Mouse (Mus musculus): ENCODE results near the gene Pde4a.
"Not testable (repeated sequence)": the region's sequence is repeated elsewhere in the genome, so short reads cannot be mapped to it uniquely, and the experiment has no call there.

Pde4a gene

GRCm38 (mm10) chr9:21220490-21221382 is 55.2 kb downstream of the Pde4a start:
- DNase-seq (ENCODE audit: low spot score), result peak; percentile 90

DNA sequence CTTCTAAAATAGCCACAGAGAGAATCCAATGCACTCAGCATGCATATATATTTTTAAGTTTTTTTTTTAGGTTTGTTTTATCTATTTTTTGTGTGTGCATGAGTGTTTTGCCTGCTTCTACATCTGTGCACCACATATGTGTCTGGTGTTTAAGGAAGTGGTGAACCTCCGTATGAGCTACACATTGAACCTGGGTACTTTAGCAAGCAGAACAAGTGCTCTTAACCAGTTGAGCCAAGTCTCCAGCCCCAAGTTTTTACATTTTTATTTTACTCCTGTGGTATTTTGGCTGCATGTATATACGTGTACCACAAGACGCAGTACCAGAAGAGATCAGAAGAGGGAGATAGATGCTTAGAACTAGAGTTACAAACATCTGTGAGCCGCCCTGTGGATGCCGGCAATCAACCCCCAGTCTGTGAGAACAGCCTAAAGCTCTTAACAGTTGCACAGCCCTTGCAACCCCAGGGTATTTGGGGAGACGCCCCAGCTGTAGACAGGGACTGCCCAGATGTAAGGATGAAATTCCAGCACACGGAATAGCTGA is 55.9 kb downstream of the Pde4a start:
- DNase-seq (ENCODE audit: low spot score), result no peak

GRCm38 (mm10) chr9:21223490-21223889 is 58.0 kb downstream of the Pde4a start:
- DNase-seq (ENCODE audit: low spot score), result not testable (repeated sequence)

DNA sequence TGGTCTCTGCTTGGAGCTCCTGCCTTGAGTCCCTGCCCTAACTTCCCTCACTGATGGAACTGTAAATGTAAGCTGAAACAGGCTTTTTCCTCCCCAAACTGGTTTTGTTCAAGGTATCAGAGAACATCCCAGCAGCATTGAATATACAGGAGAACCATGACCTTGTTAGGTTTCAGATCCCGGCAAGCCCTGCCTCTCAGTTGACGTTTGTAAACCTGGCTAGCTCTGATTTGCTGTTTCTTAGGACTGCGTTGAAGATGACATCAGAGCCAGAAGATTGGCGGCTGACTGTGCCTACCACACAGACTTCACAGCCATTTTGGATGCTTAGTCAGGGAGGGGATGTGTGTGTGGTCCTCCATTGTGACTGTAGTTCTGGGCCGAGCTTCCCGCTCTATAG is 58.4 kb downstream of the Pde4a start:
- no peak for DNase-seq (ENCODE audit: low spot score)

DNA sequence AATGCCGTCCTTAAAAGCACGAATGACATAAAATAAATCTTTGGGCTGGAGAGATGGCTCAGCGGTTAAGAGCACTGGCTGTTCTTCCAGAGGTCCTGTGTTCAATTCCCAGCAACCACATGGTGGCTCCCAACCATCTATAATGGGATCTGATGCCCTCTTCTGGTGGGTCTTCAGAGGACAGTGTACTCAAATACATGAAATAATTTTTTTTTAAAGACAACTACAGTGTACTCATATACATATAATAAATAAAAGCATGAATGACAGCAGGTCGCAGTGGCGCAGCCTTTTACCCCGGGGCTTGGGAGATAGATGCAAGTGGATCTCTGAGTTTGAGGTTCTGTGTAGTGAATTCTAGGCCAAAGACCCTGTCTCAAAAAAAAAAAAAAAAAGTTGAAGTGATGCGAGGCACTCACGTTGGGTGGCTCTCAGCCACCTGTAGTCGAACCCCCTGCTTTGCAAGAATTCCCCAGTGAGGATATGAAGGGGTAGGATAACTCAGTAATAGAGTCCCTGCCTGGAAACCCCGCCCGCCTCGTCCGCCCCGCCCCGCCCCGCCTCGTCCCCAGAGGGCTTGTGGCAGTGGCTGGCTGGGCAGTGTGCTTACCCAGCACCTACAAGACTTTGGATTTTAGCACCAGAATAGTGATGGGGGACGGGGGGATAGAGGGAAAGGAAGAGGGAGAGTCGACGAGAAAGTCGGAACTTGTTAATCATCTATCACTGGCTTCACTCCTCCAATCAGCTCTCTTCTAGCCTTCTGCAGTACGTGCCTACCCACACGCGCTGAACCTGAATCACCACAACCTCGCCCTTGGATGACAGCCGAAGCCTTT is 59.3 kb downstream of the Pde4a start:
- DNase-seq (ENCODE audit: low spot score), result no peak

DNA sequence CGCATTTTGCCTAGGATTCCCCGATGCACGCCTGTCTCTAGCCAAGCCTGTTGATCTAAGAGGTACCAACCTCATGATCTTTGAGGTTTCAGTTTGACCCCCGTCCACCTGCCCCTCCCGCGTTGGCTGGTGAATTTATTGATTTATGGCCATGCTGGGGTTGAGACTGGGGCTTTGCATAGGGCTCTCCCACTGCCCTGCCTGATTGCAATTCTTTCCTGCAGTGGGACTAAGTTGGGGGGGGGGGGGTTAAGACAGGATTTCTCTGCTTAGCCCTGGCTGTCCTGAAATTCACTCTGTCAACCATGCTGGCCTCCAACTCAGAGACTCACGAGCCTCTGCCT is 59.9 kb downstream of the Pde4a start:
- DNase-seq (ENCODE audit: low spot score), result no peak

DNA sequence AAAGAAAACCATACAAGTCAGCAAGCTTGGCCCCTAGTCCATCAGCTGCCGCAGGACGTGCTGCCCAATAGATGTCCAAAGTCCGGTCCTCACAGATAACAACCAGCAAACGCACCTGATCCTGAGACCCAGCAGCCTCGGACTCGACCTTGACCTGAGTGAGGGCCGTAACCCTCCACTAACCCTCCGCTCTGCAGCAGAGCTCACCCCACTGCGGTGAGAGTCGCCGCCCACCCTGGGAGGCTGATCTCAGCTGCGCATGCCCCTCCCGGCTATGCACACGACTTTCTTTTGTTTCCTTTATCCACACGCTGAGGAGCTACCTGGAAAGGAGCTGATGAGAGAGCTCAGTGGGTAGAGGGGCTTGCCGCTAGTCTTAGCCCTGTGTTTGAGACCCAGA is 61.8 kb downstream of the Pde4a start:
- no peak for DNase-seq (ENCODE audit: low spot score)

DNA sequence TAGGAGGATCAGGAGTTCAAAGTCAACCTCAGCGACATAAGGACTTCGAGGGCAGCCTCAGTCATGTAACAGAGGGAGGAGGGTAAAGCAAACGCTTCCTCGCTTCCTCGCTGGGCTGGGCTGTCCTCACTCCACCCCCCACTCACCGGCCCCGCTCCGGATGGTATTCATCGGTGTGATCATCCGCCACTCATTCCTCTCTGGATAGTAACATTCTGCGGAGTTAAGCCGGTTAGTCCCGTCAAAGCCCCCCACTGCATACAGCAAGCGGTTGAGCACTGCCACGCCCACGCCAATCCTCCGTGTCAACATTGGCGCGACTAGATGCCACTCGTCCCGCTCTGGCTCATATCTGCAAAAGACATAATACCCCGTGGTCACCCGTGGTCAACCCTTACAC is 66.0 kb downstream of the Pde4a start:
- no peak for DNase-seq (ENCODE audit: low spot score)

DNA sequence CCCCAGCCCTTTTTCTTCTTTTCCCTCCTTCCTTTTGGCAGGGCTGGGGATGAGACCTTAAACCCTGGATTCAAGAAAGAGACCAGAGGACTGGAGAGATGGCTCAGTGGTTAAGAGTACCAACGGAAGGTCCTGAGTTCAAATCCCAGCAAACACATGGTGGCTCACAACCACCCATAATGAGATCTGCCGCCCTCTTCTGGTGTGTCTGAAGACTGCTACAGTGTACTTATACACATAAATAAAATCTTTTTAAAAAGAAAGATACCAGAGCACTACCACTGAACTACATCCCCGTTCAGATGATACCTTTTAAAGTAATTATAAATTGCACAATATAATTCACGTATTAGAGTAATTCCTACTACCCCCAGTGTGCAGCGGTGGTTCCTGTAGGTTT is 67.4 kb downstream of the Pde4a start:
- DNase-seq (ENCODE audit: low spot score), result no peak

DNA sequence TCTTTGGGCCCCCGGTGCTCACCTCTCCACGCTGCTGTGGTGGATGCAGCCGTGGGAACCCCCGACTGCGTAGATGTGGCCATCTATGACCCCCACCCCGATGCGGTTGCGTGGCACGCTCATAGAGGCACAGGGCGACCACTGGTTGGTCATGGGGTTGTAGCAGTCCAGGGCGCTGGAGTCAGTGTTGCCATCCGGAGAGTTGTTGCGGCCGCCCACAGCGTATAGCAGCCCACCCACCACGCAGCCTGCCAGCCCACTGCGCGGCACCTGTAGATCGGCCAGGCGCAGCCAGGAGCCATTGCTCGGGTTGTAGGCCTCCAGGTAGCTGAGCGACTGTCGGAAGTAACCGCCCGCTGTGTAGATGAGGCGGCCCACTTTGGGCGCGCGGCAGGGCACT is 67.9 kb downstream of the Pde4a start:
- DNase-seq (ENCODE audit: low spot score), result no peak

DNA sequence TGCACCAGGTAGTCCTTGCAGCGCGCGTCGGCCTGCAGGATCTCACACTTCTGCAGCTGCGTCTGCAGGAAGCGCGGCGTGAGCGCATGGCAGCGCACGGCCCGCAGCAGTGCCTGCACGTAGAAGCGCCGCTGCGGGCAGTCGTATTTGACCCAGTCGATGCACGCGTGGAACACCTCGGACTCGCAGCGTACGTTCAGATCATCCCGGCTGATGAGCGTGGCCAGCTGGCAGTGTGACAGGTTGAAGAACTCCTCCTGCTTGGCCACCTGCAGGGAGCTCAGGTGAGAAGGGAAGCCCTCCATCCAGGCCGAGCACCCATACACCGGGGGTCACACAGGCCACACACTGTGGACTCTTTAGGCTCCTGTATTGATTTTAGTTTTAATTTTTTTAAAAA is 68.3 kb downstream of the Pde4a start:
- DNase-seq (ENCODE audit: low spot score), result no peak

DNA sequence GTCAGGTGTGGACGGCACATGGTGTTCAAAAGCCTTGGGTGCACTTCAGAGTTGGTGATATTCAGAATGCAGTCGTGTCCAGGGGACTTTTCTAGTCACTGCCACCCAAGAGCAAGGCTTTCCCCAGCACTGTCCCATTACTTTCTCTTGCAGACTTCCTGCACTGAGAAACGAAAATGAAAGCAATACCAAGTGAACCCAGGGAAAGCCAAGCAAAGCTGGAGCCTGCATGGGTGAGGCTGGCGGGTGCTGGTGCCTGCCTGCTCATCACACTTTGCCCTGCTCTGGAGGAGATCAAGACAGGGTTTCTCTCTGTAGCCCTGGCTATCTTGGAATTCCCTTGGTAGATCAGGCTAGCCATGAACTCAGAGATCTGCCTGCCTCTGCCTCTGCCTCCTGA is 69.8 kb downstream of the Pde4a start:
- DNase-seq (ENCODE audit: low spot score), result no peak

DNA sequence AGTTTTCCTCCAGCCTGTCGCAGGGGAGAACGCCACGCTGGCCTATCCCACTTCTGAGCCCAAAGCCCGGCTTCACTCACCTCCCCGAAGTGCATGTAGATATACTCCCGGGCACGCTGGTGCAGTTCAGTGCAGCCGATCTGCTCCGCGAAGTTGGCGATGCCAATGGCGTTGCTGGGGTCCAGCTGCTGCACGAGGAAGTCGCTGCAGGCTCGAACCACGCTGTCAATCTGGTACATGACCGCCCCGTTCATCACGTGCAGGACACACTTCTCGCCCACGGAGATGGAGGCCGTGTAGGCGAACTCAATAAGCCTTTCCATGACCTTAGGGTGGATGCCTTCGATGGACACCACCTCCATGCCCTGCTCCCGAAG is 71.5 kb downstream of the Pde4a start:
- DNase-seq (ENCODE audit: low spot score), result no peak

GRCm38 (mm10) chr9:21237368-21238003 is 72.0 kb downstream of the Pde4a start:
- no peak for DNase-seq (ENCODE audit: low spot score)

DNA sequence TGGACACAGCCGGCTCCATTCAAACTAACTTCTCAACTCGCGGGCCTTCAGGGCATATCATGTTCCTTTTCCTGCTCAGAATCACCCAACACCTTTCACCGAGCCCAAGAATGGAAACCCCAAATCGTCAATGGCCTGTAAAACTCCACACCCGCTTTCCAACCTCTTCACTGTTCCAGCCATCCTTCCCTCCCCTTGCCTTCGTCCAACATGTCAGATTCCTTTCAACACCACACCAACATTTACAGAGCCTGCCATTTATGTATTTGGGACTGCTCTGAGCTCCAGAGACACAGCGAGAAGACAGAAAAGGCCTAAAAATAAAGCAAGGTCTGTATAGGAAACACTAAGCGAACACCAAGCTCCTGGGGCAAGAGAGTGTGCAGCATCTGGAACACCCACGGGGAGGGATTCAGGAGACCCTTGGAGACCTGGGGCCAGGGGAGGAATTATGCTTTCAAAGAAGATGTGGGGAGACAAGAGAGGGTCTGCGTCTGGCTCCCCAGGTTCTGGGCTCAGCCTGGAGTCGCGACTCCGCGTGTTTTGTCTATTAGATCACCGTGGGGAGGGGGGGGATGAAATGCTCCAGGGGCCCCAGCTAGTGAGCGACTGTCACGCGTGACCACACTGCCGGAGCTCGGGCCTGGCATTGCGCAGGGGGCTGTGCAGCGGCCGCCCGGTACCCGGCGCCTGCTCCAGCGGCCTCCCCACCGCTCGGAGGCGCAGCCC is 72.7 kb downstream of the Pde4a start:
- DNase-seq (ENCODE audit: low spot score), result no peak

GRCm38 (mm10) chr9:21238733-21239464 is 73.4 kb downstream of the Pde4a start, which contains the start of gene Keap1:
Keap1 (minus strand) TSS chr9:21239361.
- DNase-seq (ENCODE audit: low spot score), result no peak

GRCm38 (mm10) chr9:21239465-21239848 is 73.9 kb downstream of the Pde4a start:
- DNase-seq (ENCODE audit: low spot score), result no peak

GRCm38 (mm10) chr9:21241343-21241742 is 75.8 kb downstream of the Pde4a start:
- no peak for DNase-seq (ENCODE audit: low spot score)

DNA sequence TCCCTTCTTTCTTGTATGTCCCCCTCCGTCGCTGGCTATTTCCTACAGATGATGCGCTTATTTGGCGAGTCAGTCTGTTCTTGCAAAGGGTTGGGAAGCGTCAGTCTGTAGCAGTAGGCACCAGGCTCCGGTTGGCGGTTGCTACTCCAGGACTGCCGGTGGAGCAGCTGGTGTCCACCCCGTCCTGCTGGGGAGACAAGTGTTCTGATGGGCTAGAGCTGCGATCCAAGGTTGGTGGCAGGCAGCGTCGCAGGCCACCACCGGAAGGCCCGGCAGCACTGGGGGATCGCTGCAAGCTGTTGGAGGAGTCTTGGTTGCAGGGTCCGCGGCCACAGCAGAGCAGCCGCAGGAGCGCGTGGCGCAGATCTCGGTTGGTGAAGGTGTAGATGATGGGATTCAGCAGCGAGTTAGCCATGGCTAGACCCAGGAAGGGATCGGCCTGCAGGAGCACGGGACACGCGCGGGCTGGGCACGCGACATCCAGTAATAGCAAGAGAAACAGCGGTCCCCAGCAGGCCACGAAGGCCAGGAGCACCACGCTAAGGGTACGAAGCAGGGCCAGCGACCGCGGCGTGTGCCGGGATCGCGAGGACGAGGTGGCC is 78.4 kb downstream of the Pde4a start:
- no peak for DNase-seq (ENCODE audit: low spot score)

DNA sequence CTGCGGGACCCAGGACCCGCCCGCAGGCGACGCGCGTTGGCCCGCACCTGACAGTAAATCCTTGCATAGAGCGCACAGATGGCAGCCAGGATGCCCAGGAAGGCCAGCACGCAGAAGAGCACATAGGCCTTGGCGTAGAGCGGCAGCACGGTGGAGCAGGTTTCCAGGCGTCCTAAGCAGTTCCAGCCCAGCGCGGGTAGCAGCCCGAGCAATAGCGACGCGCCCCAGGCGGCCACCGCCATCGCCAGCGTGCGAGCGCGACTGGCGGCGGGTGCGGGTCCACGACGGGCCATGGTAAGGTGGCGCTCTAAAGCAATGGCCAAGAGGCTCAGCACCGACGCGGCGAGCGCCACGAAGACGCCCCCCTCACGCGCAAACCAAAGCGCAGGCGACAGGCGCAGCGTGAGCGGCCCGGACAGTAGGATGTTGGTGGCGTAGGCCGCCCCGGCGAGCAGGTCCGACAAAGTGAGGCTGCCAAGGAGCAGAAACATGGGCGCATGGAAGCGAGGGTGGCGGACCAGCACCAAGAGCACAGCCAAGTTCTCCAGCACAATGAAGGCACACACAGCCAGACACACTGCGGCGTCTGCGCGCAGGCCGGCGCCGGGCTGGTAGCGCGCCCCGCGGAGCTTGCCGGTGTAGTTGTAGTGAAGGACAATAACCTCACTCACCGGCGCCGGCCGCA is 79.1 kb downstream of the Pde4a start:
- DNase-seq (ENCODE audit: low spot score), result no peak

Data from left cerebral cortex, adult 11 months (tissue).